Mouse (Mus musculus) WW6 (cell line): ENCODE measurements around the gene Elp5.

ENCODE experiments used
- DNase-seq: peaks from one replicate; pipeline ENCODE4 v3.0.0-alpha.2; 2013; ENCODE audit warnings: low read depth, low spot score

The Elp5 gene

DNA sequence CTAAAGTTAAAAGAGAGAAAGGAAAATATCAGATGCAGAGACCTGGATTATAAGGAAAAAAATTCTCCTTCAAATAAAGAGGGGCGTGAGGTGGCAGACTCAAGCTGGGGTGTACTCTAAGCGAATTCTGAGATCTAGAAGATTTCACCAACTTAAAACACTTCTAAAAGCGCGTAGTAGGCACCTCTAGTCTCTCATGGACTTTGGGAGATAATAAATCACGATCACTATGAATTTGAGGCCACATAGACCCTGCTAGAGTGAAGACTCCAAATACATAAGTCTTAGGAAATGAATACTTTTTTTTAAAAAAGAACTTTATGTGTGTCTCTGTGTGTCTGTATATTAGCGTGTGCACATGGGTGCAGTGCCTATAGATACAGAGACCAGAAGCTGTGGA is 33.4 kb upstream of the Elp5 start:
- DNase-seq: no peak

DNA sequence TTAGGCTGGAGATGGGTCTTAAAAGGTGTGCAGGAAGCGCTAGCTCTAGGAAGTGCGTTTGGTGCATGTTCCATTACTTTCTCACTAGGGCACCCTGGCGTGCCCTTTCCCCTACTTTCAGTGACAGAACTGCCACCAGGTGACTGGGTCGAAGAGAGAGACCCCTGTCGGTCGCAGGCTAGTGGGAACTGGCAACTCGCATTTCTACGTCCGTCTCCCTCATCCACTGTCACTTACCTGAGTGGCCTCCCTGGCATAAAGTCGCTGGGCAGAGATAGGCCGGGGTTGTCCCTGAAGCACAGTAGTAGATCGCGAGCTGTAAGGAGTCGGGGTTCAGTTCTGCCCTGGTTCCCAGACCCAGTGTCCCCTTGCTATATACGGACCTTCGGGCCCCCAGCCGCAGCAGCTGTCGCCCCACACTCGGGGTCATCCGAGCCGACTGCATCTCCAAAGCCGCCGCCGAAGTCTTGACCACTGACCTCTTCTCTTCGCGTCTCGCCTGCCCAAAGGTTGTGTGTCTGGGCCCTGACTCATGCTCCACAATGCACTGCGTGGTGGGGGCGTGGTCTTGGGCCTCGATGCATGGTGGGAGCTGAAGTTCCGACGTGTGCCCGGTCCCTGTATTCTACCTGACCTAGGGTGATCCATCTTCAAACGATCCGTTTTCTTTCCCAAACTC is 32.7 kb upstream of the Elp5 start, which contains the start of gene Acadvl:
Gene Acadvl, minus strand, starts transcription at position 532 of the 679 bp plus-strand sequence.
- peak; percentile 75 for DNase-seq

DNA sequence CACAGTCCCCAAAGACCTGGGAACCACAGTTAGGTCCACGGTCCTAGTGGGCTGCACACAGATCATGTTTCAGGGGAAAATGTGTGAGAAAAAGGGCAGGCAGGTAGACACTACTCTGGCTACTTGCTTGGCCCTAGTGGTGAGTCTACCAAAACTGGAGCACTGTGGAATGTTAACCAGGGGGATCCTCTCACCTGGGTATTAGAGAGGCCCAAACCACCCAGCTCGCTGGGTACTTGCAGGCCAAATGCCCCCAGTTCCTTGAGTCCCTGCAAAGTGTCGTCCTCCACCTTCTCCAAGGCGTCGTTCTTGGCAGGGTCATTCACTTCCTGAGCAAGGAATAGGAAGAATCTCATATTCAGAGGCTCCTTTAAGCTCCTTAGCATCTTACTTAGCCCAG is 31.7 kb upstream of the Elp5 start:
- no peak for DNase-seq

DNA sequence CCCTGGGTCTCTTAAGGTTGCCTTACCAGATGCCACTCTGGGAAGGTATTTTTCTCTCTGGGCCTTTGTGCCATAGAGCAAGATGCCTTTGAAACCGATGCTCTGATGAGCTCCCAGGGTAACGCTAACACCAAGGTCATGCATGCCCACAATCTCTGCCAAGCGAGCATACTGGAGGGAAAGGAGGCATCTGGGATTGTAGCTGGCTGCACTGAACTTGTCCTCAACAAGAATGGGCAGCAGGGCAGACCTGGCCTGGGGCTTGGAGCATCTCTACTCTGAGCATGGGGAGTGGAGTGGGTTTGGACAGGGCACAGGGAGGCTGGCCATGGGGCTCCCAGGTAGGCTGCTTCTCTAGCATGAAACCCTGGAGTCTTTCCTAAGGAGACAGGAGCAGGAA is 31.1 kb upstream of the Elp5 start:
- DNase-seq: no peak

DNA sequence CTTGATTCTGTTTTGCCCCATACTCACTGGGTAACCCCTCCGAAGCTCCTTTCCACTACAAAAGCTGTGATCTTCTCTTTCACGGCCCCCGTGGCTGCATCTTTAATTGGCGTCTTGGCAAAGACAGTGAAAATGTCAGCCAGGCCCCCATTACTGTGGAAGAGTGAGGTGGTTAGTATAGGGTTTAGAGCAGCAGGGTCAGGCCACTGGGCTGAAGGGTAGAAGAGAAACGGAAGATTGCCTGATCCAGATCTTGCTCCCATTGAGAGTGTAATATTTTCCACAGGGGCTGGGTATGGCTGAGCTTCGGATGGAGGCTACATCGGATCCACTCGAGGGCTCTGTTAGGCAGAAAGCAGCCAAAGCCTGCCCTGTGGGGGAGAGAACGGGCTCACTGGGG is 30.6 kb upstream of the Elp5 start:
- DNase-seq: no peak

DNA sequence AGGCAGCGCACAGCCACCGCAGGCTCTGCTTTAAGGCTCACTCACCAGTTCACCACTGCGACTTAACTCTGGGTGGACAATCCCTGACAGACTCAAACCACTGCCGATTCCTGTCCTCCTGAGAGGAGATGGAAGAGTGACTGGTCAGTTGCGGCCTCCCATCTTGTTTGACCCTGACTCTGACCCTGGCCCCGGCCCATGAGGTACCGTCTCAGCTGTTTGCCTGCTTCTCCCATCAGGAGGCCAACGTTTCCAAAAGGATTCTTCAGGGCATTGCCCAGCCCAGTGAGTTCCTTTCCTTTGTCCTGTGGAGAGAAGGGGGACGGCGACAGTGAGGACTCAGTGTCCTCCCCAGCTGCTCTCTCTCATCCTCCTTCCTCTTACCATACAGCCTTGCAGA is 28.6 kb upstream of the Elp5 start:
- no peak for DNase-seq

DNA sequence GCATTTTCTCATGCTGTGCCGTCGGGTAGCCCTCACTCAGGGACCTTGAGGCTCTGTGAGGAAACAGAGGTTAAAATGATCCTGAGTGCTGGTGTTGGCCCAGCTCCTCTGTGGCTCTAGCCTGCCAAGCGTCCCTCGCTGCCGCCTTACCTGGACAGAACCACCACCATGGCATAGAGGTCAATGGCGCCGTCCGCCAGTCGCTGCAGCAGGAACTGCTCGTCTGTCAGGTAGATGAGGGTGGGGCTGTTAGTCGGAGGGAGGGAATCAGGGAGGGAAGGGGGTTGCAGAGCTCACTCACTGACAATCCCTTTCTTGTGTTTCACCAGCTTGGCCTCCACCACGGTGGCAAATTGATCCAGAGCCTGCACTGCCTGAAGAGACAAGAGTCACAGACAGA is 28.2 kb upstream of the Elp5 start:
- DNase-seq: no peak

DNA sequence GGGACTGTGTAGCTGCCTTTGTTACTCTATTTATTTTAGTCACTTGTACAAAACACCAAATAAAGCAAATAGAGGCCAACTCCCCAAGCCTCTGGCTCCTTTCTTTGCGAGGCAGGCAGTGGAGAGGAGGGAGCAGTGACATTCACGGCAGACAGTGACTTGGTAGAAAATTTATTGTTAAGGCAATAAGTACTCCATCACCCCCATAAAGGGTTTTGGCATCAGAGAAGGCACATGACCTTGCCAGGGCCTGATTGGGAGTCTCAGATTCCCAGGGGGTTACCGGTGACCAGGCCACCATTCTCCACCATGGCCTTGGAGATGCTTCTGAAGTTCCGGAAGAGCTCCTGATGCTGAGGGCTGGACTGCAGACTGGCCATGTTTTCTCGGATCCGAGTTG is 27.7 kb upstream of the Elp5 start:
- DNase-seq: no peak

DNA sequence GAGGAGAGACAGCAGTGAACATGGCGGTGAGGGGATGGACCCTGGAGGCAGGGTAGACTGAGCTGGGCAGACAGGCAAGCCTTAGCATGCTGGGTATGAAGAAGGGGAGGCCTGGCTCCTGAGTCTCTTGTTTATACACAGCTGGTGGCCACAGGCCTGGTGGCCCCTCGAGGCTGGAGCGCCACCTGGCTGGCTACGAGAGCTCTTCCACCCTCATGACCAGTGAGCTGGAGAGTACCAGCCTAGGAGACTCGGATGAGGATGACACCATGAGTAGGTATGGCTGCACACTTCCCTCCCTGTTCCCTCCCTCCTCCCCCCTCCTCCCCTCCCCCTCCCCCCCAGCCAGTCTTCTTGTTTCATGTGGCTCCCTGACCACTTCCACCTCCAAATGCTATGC is 23.2 kb upstream of the Elp5 start:
- DNase-seq: peak; percentile 40

DNA sequence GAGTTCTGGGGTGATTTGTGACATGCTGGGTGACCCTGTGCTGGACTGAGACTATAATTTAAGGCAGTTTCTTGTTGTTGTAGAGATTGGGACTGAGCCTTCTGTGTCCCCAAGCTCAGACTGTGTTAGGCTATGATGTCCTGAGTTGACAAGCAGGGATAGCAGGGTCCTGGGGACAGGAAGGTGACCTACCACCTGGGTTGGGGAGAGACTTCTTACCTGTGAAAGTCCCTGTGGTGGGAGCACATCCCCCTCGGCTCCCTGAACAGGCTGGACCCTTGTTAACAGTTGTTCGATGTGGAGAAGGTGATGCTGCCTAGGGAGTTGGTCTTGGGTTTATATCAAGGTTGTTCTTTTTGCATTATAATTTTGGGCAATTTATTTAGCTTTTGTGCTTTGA is 20.2 kb upstream of the Elp5 start:
- DNase-seq: no peak

DNA sequence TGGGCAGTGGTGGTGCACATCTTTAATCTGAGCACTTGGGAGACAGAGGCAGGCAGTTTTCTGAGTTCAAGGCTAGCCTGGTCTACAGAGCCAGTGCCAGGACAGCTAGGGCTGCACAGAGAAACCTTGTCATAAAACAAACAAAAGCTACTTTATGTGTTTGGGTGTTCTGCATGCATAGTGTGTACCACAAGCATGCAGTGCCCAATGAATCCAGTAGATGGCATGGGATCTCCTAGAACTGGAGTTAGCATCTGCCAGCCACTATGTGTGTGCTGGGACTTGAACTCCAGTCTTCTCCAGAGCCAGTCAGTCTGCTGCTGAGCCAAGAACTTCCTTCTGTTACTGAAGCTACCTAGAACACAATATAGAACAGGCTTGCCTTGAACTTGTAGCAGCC is 19.5 kb upstream of the Elp5 start:
- peak; percentile 52 for DNase-seq

DNA sequence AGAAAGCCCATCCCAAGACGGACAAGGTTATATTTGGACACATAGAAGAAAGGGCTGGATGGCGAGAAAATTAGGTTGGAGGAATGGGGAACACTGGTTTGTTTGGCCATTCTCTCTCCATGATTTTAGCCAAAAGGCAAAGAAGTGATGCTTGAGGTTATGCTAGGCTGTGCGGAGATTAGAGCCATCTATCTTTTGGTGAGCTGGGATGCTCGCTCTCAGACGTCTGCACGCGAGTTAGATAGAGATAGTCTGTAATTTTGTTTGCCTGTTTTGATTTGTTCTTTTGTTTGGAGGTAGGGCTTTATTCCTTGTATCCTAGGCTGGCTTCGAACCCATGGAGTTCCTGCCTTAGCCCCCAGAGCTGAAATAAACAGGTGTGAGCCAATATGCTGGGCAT is 18.8 kb upstream of the Elp5 start:
- DNase-seq: no peak

DNA sequence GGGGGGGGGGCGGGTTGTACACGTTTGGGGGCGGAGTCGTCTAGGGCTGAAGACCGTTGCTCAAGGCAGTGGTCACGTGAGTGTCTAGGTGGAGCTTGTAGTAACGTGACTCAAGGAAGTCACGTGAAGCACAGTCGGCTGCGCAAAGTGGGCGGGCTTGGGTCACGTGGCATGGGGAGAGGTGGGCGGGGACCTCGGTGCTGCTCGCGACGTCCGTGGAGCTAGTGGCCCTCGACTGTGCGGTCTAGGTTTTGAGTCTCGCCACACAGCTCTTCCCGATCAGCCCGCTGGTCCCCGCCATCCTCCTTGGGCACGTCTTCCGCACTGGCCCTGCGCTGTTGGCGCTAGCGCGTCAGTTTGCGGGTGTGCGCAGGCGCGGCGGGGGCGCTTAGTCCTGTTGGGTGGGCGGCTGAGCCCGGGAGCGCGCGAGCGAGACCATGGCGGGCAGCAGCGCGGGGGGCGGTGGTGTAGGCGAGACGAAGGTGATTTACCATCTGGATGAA is 18.1 kb upstream of the Elp5 start, which contains the start of gene Dvl2:
Gene Dvl2, plus strand, starts transcription at position 200 of the 503 bp plus-strand sequence.
- DNase-seq: peak; percentile 98

DNA sequence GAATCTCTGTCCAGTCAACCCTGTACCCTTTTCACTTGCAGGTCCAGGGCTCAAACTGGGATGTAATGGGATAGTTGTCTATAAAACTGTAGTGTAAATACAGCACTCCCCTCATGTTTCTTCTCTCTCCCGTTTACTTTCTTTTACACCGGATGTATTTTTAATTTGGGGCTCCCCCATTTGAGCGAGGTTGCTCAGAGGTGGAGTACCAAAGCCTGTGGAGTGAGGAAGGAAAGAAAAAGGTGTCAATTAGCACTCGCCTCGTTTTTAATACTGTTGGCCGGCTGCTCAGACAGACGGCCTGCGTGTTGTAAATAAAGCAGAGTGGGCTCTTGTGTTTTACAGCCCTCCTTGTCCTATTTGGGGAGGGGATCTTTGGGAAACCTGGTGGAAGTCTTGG is 17.3 kb upstream of the Elp5 start:
- DNase-seq: no peak

DNA sequence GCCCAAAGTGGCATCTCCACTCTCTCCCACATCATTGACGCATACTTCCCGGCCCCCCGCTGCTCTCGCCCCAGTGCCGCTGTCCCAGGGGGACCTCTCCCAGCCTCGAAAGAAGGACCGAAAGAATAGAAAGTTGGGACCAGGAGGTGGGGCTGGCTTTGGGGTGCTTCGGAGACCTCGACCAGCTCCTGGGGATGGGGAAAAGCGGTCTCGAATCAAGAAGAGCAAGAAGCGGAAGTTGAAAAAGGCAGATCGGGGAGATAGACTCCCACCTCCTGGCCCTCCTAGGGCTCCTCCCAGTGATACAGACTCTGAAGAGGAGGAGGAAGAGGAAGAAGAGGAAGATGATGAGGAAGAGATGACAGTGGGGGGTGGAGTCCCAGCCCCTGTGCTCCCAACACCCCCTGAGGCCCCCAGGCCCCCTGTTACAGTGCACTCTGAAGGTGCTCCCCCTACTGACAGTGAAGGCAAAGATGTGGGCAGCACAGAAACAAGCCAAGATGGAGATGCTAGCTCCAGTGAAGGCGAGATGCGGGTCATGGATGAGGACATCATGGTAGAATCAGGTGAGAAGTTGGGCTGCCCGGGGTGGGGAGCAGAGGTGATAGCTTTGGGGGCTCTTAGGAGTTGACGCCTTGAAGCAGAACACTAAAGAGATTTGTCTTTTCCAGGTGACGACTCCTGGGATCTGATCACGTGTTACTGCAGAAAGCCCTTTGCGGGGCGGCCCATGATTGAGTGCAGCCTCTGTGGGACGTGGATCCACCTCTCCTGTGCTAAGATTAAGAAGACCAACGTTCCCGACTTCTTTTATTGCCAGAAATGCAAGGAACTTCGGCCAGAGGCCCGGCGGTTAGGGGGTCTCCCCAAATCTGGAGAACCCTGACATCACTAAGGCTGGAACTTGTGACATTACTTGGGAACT is 16.5 kb upstream of the Elp5 start:
- no peak for DNase-seq

DNA sequence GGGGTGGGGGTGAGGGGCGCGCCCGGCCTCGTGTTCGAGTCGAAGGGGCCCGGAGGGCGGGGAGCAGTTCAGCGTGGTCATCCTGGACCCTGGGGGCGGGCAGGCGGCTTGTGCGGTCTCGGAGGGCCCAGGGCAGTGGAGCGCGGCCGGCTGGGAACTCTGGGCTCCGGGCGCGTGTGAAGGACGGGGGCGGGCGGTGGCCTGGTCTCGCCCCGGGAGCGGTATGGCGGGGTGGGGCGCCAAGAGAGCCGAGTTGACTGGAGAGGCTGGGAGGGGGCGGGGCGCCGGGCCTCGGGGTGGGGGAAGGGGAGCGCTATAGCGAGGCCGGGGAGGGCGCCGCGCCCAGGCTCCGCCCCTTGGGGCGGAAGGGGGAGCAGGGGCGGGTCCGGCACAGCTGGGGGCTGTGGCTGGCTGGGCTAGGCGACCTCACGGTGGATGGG is 14.8 kb upstream of the Elp5 start:
- DNase-seq: peak; percentile 81

DNA sequence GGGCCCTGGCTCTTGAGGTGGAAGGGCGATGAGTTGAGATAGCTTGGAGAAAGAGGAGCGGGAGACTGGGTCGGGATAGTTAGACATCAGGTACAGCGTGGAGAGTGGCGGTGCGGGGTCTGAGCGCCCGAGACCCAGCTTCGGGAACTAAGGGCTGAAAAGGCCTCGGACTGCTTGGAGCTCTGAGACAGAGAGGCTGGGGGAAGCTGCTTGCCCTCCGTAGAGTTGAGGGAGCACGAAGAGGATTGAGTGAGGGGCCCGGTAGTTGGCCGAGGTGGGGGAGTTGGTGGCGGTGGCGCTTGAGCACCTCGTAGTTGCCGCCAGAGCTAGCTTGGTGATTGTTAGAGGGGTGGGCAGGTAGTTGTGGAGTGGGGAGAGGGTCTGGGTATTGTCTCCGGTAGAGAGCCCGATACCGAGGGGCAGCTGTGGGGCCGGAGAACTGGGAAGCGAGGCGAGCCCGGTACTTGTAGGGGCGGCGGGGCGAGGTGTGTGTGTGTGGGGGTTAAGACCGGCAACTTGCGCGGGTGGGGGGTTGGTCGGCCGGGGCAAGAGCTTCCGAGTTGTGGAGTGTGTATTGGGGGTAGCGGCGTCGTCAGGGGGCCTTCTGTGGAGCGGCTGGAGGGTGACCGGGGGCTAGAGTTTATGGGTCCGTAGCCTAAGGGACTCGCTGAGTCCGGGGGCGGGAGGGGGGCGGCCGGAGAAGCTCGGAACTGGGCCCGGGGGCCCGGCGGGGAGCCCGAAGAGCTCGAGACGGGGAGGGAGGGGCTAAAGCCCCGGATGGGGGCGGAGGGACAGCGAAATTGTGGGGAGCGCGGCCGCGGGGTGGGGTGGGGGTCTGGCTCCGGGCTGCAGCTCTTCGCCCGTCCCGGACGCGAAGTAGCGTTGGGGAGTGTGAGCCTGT is 14.1 kb upstream of the Elp5 start:
- no peak for DNase-seq

DNA sequence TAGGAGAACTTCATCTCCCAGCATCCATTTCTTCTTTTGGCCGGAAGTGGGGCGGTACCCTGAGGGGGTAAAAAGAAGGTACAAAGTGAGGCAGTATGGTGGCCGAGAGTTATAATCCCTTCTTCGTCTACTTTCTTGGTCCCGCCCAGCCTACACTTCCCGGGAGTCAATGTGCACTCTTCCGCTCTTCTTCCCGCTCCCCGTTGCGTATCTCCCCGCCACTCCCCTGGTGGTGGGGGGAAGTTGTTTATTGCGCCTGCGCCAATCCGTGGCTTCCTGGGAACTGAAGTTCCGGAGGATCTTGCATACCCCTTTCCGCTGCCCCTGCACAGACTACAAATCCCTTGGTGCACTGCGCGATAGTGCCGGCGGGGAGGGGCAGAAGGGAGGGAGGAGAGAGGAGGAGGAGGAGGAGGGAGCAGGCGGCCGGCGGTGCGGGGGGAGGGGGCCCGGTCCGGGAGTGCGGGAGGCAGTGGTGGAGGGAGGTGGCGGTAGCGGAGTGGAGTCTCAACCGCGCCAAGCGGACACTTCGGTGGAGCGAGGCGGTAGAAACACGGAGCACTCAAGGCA is 13.2 kb upstream of the Elp5 start, which contains the start of gene Phf23:
Gene Phf23, plus strand, starts transcription at position 387 of the 570 bp plus-strand sequence.
- peak; percentile 99 for DNase-seq

DNA sequence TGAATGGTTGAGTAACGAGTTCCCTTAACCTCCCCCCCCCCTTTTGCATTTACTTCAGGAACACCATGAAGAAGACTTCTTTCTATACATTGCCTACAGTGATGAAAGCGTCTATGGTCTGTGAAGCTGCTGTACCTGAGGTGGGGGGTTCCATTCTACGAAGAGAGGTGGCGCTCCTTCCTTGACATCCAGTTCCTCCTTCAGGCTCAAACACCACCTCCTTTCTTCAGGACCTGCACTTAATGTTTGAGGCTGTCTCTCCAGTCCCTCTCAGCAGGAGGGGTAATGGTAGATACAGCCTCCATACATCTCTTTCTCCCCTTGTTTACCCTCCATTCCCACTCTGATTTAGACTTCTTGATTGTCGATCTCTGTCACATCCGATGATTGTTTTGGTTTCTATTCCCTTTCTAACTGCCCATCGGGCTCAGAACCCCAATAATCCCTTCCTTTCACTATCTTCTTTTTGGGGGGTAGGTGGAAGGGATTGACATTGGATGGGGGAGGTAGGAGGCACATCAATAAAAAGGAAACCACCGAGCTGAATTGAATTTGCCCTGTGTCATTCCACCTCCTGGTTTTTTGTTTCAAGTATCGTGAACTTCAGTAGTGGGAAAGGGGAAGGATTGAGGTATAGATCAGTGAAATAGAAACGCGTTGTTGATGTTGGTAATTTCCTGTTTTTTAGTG is 12.2 kb upstream of the Elp5 start:
- DNase-seq: no peak

DNA sequence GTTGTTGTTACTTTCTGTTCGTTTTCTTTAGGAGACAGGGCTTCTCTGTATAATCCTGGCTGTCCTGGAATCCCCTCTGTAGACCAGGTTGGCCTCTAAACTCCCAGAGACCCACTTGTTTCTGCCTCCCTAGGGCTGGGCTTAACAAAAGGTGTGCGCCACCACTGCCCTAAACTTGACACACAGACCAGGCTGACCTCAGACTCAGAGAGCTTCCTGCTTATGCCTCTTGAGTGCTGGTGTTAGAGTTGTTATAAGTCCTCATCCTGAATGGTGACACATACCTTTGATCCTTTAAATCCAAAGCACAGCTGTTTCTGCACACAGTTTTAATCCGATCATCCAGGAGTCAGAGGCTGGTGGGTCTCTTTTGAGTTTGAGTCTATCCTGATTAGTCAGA is 10.6 kb upstream of the Elp5 start:
- no peak for DNase-seq

DNA sequence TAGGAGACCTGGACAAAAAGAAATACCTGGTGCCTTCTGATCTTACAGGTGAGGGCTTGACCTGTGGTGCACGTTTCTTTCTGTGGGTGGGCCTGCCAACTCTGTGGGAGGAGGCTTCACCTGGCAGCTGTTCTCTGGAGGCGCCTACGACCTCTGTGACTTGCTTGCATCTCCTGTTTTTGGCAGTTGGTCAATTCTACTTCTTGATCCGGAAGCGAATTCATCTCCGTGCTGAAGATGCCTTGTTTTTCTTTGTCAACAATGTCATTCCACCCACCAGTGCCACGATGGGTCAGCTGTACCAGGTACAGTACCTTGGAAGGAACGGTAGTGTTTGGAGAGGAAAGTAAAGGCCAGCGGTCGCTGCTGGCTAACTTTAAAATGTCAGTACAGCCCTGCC is 10.1 kb upstream of the Elp5 start:
- DNase-seq: no peak
